Mouse (Mus musculus) hindbrain, postnatal 0 days (tissue): ENCODE data around the gene Spice1. TPM values are rescaled to one million over a fixed set of nuclear protein-coding genes. Genes with fewer than 3 reads are reported as not detected.

Experiments used
- ATAC-seq: fragments of 200-750 bp; cut with Nextera tagmentation; 2 replicates; pipeline ENCODE4 v1.8.0; 2017; ENCODE audit warnings: mild to moderate bottlenecking, moderate TSS enrichment, moderate library complexity
- DNase-seq: peaks from one replicate; pipeline ENCODE4 v3.0.0-alpha.2; 2015; ENCODE audit warnings: low spot score
- H3K27ac ChIP-seq: fragments of 300-500 bp; sonication (generic); 2 replicates; pipeline ENCODE4 v1.5.1; 2014; ENCODE audit warnings: mild to moderate bottlenecking
- H3K27me3 ChIP-seq: fragments of 300-500 bp; sonication (generic); 2 replicates; pipeline ENCODE4 v1.6.1; 2014; ENCODE audit warnings: low read length, mixed read lengths; ENCODE audit not compliant: insufficient read depth
- H3K36me3 ChIP-seq: fragments of 300-500 bp; sonication (generic); 2 replicates; pipeline ENCODE4 v1.6.1; 2014; ENCODE audit warnings: low read length, mixed read lengths; ENCODE audit not compliant: insufficient read depth
- H3K4me1 ChIP-seq: fragments of 300-500 bp; sonication (generic); 2 replicates; pipeline ENCODE4 v1.6.1; 2014; ENCODE audit warnings: antibody characterized with exemption, low read length, mixed read lengths; ENCODE audit not compliant: insufficient read depth
- H3K4me2 ChIP-seq: fragments of 300-500 bp; sonication (generic); 2 replicates; pipeline ENCODE4 v1.6.1; 2014; ENCODE audit warnings: low read depth, mild to moderate bottlenecking, low read length, moderate library complexity, mixed read lengths
- H3K4me3 ChIP-seq: fragments of 300-500 bp; sonication (generic); 2 replicates; pipeline ENCODE4 v1.5.1; 2014; ENCODE audit warnings: low read length
- H3K9ac ChIP-seq: fragments of 300-500 bp; sonication (generic); replicated peaks from 2 replicates; pipeline ENCODE4 v1.6.1; 2014; ENCODE audit warnings: mild to moderate bottlenecking, low read length, moderate library complexity, mixed read lengths
- H3K9me3 ChIP-seq: fragments of 300-500 bp; sonication (generic); 2 replicates; pipeline ENCODE4 v1.6.1; 2016; ENCODE audit warnings: low read length, mixed read lengths
- CTCF ChIP-seq: IDR thresholded peaks from 2 replicates; pipeline ENCODE4 v1.5.1; 2016; ENCODE audit warnings: antibody characterized with exemption, control low read depth, low read depth
- WGBS: fragments of 180-500 bp; shearing (Covaris S2); extraction: QIAGEN DNeasy Blood & Tissue Kit; methylation state at CpG from one replicate; pipeline ENCODE4 v1.1.7; 2014; 5-methylcytosine and 5-hydroxymethylcytosine counted together
- polyA plus RNA-seq: library from polyadenylated mRNA; unstranded; fragments of >200 nt; fragmentation: Nextera tagmentation; extraction: Ambion mirVana; gene quantifications from 2 replicates; pipeline ENCODE4 v1.2.1, GENCODE M21; 2015
- total RNA-seq: library from RNA; depleted of rRNA; stranded (reverse); fragments of >200 nt; gene quantifications from 2 replicates; pipeline ENCODE4 v1.2.3, GENCODE M21; 2014

Spice1 gene
- total and polyA plus RNA-seq, 2 experiments from 2014 or later = 9.0 to 9.7 TPM

DNA sequence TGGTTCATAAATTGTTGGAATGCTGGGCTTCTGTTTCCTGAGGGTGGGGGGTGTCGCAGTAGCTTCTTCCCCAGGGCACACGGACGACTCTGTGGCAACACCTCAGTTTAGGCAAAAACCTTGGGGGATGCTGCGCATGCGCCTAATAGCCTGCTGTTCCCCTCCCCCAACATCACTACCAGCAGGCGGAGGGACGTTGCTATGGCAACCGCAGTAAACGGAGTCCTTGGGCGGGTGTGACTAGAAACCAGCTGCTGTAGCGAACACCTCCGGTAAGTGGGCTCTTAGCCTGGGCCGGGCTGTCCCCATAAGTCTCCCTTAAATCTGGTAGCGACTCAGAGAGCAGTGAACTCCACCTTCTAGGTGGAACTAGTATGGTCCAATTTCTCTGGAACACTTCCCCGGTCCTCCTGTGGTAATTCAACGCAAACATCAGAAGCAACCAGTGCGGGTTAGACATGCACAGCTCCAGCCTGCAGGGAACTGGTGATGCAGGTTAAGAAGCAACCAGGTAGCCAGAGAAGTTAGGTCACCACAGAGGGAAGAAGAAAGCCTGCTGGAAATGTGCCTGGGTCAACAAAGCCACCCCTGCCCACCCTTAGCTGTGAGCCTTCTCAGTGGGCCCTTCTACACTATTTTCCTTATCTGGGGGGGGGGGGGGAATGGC is 47.8 kb downstream of the Spice1 start, which contains the start of gene Cfap44:
Cfap44 (plus strand) TSS at position 220 of the 667 bp plus-strand sequence.
- WGBS = under 1% methylated on average over 17 of the region's 17 CpGs
- Histone ChIP-seq H3K4me2 (peak within 1 kb of the TSS; percentile 54), H3K36me3 (no peaks in the 10 kb centered on the region), H3K4me3 (peak within 1 kb of the TSS; percentile 39), H3K4me1 (no peaks in the 10 kb centered on the region), H3K9ac (peak within 1 kb of the TSS; percentile 44), H3K27ac (peak within 1 kb of the TSS; percentile 48; the same call in 1 of the 2 replicates), H3K9me3 (no peaks in the 10 kb centered on the region), H3K27me3 (no peaks in the 10 kb centered on the region)
- peak; percentile 52 for TF ChIP-seq CTCF
- DNase-seq (peak; percentile 96), ATAC-seq (peak; percentile 89)

DNA sequence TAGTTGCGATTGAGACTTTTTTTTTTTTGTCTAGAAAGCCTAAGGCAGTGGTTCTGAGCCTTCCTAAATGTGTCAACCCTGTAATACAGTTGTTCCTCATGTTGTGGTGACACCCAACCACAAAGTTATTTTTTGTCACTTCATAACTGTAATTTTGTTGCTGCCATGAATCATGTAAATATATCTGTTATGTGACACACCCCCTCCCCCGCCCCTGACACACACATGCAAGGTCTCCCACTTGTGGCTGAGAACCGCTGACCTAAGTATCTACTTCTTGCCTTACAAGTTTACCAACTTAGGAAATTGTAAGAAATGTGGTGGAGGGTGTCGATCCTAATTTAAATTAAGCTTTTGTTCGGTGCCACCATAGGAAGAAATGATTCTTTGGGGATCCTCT is 58.0 kb downstream of the Spice1 start:
- no peaks in the 10 kb centered on the region for H3K4me1 ChIP-seq
- 94% methylated on average over 5 of the region's 5 CpGs for WGBS
- H3K27ac ChIP-seq = no peak overlapping the region
- H3K4me3 ChIP-seq = no peak overlapping the region
- no peak for TF ChIP-seq CTCF
- H3K4me2 ChIP-seq = no peak overlapping the region
- DNase-seq (no peak), ATAC-seq (no peak)
- H3K9ac ChIP-seq = no peak overlapping the region
- no peaks in the 10 kb centered on the region for H3K27me3 ChIP-seq
- no peaks in the 10 kb centered on the region for H3K36me3 ChIP-seq
- H3K9me3 ChIP-seq = 0 out of 2 replicates have a peak, but pooled peaks cover 4% of the 10 kb centered on the region

DNA sequence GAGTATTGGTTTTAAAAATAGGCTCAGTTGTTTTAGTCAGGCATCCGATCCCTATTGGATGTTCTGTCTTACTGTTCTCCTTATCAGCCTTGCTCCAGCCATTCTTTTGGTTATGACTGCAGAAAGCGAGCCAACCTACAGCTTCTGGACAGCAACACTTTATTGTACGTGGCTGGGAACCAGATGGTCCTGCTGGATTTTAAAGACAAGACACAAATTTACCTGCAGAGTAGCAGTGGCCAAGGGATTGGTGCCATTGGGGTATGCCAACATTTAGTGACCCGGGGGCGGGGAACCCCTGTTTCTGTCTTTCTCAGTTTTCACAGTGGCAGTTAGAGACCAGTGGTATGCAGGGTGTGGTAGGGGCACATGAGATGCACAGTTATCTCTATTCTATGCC is 60.3 kb downstream of the Spice1 start:
- no peak for TF ChIP-seq CTCF
- 86% methylated on average over 5 of the region's 5 CpGs for WGBS
- no peaks in the 10 kb centered on the region for H3K4me1 ChIP-seq
- H3K9ac ChIP-seq = no peak overlapping the region
- DNase-seq (no peak), ATAC-seq (no peak)
- no peaks in the 10 kb centered on the region for H3K27me3 ChIP-seq
- no peak overlapping the region for H3K27ac ChIP-seq
- no peak overlapping the region for H3K4me3 ChIP-seq
- no peaks in the 10 kb centered on the region for H3K36me3 ChIP-seq
- 0 out of 2 replicates have a peak, but pooled peaks cover 4% of the 10 kb centered on the region for H3K9me3 ChIP-seq
- no peak overlapping the region for H3K4me2 ChIP-seq

DNA sequence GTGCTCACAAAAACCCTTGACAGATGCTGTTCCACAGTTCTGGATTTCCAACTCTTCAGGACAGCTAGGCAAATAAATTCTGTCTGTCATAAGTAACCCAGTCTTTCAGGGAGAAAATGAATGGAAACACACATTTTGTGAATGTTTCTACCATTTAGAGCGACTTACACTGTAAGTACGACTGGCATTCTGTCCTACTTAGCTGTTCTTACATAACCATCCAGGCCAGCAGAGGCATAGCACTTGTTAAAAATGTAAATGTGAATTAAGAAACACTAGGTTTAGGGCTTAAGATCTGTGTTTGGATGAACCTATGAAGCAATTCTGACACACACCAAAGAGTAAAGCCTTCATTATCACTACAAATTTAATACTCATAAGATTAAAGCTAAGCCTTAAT is 61.4 kb downstream of the Spice1 start:
- 91% methylated on average over 2 of the region's 2 CpGs for WGBS

DNA sequence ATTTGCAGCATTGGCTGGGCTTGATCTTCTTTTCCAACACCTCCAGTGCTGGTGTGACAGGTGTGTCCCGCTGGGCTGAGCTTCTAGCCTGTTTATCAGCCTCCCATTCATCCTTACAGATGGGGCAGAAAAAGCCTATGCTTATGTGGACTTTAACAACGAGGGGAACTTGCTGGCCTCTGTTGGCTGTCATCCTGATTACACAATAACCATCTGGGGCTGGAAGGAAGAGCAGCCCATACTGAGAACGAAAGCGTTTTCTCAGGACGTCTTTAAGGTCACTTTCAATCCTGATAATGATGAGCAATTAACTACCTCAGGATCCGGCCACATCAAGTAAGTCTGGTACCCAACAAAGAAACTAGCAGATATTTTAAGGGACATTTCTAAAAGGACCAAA is 63.3 kb downstream of the Spice1 start:
- Histone ChIP-seq H3K27me3 (no peaks in the 10 kb centered on the region), H3K27ac (no peak overlapping the region), H3K4me1 (no peaks in the 10 kb centered on the region), H3K4me3 (no peak overlapping the region), H3K9me3 (no peaks in the 10 kb centered on the region), H3K36me3 (no peaks in the 10 kb centered on the region), H3K9ac (no peak overlapping the region), H3K4me2 (no peak overlapping the region)
- no peak for DNase-seq
- 52% methylated on average over 6 of the region's 6 CpGs for WGBS
- no peak for TF ChIP-seq CTCF
- ATAC-seq = no peak

More for the DNA sequence above, 61.4 kb downstream of the Spice1 start:
- DNase-seq = no peak
- TF ChIP-seq CTCF = no peak
- no peak overlapping the region for H3K9ac ChIP-seq
- ATAC-seq = no peak
- H3K27me3 ChIP-seq = no peaks in the 10 kb centered on the region
- H3K27ac ChIP-seq = no peak overlapping the region
- no peaks in the 10 kb centered on the region for H3K36me3 ChIP-seq
- H3K4me3 ChIP-seq = no peak overlapping the region
- 0 out of 2 replicates have a peak, but pooled peaks cover 4% of the 10 kb centered on the region for H3K9me3 ChIP-seq
- no peaks in the 10 kb centered on the region for H3K4me1 ChIP-seq
- H3K4me2 ChIP-seq = no peak overlapping the region

DNA sequence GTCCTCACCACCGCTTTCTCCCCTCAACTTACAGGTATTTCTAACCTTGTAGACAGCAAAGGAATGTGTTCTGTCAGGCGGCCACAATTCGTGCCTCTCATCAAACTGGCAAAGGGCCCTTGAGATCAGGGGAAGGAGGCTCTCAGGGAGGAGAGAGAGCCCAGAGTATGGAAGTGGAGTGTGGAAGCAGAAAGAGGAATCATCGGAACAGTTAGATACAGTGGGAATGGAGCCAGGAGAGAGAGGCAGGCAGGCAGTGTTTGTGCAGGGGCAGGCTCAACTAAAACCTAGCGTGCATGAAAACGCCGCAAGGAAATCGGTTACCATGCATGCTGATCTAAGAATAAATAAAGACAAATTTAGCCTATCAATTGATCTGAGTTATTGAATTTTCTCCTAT is 70.7 kb downstream of the Spice1 start:
- Histone ChIP-seq H3K27ac (no peak overlapping the region), H3K27me3 (no peaks in the 10 kb centered on the region), H3K4me2 (no peak overlapping the region), H3K9me3 (no peaks in the 10 kb centered on the region), H3K4me3 (no peak overlapping the region), H3K36me3 (no peaks in the 10 kb centered on the region), H3K4me1 (no peaks in the 10 kb centered on the region), H3K9ac (no peak overlapping the region)
- TF ChIP-seq CTCF = no peak
- ATAC-seq = no peak
- WGBS = 64% methylated on average over 8 of the region's 8 CpGs
- no peak for DNase-seq

DNA sequence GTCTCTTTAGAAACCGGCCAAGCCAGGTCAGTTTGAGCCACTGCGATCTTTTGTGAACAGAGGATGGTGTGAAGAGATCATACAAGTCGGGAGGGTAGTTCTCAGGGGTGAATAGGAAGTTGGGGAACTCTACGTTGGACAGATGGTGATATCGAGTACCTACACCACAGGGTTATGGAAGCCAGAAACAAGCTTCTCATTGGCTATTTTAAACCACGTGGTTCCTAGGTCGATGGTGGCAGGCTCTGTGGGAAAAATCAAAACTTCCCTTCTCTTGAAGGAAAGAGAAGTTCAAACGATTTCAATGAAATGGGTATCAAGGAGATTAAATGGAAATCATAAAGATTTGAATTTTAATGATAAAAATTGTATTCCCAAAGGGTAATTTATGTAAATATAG is 74.8 kb downstream of the Spice1 start:
- no peak overlapping the region for H3K9ac ChIP-seq
- no peak for DNase-seq
- WGBS = 87% methylated on average over 8 of the region's 8 CpGs
- H3K4me3 ChIP-seq = no peak overlapping the region
- H3K27ac ChIP-seq = no peak overlapping the region
- no peaks in the 10 kb centered on the region for H3K4me1 ChIP-seq
- no peak overlapping the region for H3K4me2 ChIP-seq
- no peaks in the 10 kb centered on the region for H3K27me3 ChIP-seq
- no peak for TF ChIP-seq CTCF
- no peak for ATAC-seq
- no peaks in the 10 kb centered on the region for H3K9me3 ChIP-seq
- no peaks in the 10 kb centered on the region for H3K36me3 ChIP-seq
